Mouse (Mus musculus): ENCODE results near the gene Arl4a. TPM values are rescaled to one million over a fixed set of nuclear protein-coding genes. Genes with fewer than 3 reads are reported as not detected.

The Arl4a gene
- total RNA-seq, 2 experiments from 2014 or later = 18.4 to 20.5 TPM

GRCm38 (mm10) chr12:39959166-39959565, 78.7 kb downstream of the Arl4a start:
- no peak for DNase-seq

- no peak for DNase-seq
Measured at GRCm38 (mm10) chr12:39957931-39958671, 79.7 kb downstream of the Arl4a start.

- DNase-seq = peak; percentile 18
Measured at GRCm38 (mm10) chr12:39956396-39956795, 81.4 kb downstream of the Arl4a start.

Other genes starting within 250 kb of the Arl4a start
- under 1 TPM; 0.43 to 0.77 TPM for gene Scin, start 96.2 kb upstream of the Arl4a start, total RNA-seq (2021)
- gene Lsmem1, start 161.5 kb upstream of the Arl4a start, total RNA-seq (2021) = 10 to 100 TPM; 33.2 to 62.1 TPM
- gene Ifrd1, start 210.5 kb upstream of the Arl4a start, total RNA-seq (2021) = 100 to 1,000 TPM in 1 of 2 experiments, 10 to 100 TPM in 1; 67.1 to 121 TPM

Measured in gastrocnemius, postnatal 25 days (tissue).